Mouse (Mus musculus) kidney, adult 11 months (tissue): ENCODE data around the gene Vac14.

Experiments used
- DNase-seq: peaks from one replicate; pipeline ENCODE4 v3.0.0; 2022

Vac14 gene

DNA sequence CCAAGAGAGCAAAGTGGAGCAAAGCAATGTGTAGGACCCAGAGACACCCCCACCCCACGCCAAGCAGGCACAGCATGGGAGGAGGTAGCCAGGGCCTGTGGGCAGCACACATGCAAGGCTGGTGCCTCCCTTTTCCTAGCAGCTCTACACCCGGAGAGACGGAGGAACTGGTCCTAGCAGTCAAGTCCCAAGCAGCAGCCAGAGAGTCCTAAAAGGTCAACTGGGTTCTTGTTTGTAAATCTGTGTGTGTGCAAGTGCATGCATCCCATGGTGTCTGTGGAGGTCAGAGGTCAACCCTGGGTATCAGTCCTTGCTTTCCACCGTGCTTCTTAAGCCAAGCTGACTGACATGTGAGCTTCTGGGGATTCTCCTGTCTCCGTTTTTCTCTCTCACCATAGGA, 75.8 kb downstream of the Vac14 start:
- no peak for DNase-seq

DNA sequence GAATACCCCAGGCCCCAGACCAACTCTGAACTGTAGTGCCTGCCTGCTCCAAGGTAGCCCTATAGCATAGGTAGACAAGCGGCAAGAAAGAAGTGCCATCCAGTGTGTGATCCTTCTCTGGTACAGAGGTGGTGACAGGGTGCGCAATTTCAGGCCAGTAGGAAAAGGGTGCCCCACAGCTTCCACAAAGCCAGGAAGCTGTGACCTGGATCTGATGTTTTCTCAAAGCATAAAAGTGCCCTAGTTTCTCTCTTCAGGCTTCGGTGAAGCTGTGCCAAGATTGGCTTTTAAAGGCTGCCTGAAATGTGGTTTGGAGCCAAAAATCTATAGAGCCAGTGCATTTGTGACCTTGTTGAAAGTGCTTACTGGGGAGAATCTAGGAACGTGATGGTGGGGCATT, 76.4 kb downstream of the Vac14 start:
- DNase-seq = no peak

DNA sequence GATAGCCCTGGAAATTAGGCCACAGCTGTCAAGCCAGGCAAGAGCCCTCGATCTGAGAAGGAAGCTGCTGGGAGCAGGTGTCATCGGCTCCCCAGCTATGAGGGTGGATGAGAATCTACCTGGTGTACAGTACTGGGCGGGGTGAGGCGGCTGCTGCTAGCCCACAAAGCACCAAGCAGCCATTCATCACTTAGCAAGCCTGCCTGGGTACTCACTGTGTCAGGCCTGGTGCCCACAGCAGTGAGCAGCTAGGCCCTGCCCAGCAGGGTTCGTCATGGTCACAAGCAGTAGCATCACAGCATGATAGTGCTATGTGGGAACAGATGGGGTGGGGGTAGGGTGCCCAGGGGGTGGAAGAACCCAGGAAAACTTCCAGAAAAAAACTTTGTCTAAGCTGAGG, 77.0 kb downstream of the Vac14 start:
- no peak for DNase-seq

DNA sequence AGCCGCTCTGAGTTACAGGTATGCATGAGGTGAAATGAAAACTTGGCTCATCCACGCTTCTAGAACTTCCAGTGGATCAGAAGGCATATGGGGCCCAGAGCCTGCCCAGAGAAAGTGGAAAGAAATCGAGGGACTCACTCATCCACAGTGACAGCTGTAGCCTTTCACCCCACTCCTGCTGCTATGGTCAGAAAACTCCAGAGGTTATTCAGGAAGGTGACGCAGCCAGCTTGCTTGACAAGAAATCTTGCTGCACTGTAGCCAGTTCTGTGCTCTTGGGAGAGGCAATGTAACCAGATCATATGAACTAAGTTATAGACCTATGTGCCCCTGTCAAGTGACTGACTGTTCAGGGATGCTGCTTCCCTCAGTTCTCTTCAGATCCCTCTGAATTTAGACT, 77.7 kb downstream of the Vac14 start:
- DNase-seq = no peak

DNA sequence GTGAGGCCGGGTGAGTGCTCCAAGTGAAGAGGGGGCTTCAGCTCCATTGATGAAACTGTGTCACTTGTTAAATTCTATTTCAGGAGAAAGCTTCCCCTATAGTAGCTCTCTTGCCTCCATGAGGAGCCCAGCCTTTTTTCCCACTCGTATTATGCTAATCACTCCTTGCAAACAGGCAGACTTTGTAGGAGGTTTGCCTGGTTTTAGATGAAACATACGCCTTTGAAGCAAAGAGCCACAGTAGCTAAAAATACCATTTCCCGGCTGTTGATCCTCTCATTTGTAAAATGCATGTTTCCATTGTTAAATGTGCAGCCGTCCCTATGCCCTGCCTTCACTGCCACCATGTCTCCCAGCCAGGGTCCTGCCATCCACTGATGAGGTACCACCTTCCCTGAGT, 79.2 kb downstream of the Vac14 start:
- no peak for DNase-seq

DNA sequence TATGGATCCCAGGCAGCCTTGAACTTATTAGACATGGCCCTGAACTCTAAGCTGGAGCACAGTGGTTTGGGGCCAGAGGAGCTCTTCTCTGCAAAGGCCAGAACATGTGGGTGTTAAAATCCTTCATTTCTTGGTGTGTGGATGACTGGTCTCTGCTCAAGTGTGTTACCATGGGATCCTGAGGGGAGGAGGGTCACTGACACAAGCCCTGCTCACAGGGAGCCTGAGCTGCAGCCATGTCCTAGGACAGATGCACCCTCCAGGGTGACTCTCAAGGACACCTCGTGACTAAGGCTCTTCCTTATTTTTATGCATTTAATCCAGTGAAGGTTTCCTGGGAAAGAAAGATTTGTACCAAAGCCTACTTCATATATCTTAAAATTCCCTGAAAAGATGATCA, 79.7 kb downstream of the Vac14 start:
- DNase-seq = no peak

DNA sequence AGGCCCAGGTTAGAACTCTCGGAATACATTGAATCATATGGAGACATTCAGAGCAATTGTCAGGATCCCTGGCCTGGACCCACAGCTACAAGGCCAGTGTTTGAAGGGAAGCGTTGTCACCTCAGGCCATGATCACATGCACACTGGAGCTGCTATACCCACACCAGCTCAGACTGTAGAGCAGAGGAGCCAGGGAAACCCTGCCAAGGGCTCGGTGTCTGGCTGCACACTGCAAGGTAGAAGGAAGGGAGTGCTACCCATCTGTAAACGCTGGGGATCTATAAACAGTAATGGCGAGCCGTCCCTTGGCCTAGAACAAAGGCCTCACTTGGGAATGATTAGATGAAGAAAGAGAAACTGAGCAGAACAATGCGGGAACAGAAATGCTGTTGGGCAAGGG, 81.1 kb downstream of the Vac14 start:
- no peak for DNase-seq

DNA sequence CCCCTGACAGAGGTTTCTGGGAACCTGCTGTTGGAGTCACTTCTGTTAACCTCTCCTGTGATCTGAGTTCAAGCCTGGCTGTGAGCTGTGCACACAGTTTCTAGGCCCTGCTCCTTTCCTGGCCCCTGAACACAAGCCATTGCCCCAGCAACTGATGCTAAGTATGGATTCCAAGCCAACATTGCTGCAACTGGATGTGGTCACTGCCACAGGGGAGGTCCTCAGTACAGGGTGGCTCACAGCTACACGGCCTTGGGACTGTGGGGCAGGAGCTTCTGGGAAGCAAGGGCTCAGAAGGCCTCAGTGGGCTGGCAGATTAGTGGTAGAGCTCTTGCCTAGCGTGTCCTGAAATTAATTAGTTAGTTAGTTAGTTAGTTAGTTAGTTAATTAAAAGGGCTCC, 82.2 kb downstream of the Vac14 start:
- no peak for DNase-seq

DNA sequence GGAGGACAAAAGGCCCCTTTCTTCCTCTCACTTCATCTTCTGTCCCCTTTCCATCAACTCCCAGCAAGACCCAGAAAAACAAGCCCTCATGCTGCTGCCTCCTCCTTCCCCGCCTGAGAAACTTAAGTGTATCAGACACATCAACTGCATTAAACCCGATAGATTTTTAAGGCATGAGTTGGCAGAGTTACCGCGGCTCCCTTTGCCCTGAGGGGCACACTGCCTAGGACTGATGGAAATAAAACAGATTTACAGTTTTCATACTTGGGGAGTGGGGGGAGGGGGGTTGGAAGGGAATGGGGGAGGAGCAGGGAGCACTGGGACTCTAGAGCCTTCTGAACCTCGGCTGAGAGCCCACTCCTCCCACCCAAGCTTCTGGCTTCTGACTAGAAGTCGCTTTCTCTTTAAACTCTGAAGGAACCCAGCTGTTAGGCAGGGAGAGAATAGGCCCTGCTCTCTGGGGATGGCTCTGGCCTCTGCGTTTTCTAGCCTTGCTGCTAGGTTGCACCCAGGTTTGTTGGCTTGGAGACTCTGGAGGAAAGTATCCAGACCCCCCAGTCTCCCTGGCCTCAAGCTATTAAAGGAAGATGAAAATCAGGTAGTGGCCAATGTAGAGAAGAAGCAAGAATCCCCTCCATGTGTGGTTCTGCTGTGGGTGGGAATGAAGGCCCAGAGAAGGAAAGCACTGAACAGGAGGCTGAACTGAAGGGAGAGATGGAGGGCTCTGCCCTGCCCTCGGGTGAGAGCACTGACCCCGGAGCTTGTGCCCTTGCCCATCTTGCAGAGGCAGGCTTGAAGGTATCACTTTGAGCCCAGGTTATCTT, 84.5 kb downstream of the Vac14 start:
- no peak for DNase-seq

DNA sequence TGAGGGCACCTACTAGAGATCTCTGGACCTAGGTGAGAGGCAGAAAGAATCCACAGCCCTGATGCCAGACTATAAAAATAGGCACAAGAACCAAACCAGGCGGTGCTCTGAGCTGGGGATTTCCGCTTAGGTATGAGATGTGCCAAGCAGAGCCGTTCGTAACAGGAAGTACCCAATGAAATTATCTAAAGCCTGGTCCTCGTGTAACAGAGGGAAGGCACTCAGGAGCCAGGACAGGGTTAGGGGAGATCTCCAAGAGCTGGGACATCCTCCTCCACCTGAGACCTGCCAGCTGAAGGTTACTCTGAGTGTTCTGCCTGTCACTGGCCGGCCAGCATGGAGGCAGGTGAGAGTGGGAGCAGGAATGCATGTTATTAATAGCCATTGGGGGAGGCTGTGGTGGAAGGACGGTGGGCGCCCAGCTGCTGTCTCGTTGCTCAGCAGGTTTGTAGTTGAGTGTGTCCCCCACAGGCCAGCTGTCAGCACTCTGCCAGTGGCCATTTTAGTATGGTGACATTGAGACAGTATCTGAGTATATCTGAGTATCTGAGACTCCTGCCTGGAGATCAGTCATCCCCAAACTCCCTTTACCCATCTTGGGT, 85.2 kb downstream of the Vac14 start:
- no peak for DNase-seq

DNA sequence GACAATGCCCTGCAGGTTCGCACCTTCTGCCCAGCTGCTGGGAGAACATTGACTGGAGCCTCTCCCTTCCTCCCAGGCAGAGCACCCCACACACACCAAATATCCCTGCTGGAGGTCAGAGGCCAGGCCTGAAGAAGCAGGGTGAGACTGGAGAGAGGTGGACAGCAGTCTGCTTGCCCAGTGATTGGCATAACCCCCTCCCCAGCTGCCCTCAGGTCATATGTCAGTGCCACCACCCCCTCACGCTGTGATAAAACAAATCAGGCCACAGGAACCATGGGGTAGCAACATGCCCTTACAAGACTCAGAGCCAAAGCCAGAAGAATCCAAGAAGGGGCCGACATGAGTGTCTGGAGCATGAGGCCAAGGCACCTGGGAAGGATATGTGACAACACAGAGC, 85.7 kb downstream of the Vac14 start:
- no peak for DNase-seq

DNA sequence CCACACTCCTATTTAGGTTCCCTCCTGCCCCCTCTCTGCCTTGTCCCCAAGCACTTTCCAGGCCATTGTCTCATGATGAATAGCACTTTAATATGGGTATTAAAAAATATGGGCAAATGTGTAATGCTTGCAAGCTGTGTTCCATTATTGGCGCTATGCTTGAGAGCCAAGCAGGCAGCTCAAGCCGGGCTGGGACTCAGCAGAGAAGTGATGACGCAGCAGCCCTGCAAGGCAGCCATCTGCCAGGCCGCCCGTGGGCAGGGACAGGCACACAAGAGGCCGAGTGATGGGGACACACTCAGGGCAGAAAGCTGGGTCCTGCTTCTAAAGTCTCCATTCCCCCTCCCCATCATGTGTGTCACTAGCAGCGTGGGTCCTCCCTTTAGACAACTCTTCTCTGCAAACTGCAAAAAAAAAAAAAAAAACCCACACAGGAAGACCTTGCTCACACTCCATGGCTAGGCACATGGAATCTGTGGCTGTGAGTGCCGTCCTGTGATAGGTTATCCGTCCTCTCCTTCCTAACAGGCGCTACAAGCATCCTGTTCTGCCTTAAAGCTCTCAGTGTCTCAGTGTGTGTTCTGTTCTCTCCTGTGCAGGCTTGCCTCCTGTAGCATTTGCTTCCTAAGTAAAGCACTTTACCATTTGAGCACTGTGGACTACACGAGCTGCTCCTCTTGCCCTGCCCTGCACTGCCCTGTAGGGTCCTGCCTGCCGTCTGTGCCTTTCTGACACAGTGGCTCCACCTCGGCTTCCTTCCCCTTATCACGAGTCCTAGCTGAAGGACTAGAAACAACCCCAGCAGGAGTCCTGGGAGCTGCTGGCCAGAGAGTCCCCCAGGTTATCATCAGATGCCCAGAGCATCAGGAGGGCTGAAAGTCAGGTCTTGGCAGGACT, 87.3 kb downstream of the Vac14 start:
- no peak for DNase-seq

DNA sequence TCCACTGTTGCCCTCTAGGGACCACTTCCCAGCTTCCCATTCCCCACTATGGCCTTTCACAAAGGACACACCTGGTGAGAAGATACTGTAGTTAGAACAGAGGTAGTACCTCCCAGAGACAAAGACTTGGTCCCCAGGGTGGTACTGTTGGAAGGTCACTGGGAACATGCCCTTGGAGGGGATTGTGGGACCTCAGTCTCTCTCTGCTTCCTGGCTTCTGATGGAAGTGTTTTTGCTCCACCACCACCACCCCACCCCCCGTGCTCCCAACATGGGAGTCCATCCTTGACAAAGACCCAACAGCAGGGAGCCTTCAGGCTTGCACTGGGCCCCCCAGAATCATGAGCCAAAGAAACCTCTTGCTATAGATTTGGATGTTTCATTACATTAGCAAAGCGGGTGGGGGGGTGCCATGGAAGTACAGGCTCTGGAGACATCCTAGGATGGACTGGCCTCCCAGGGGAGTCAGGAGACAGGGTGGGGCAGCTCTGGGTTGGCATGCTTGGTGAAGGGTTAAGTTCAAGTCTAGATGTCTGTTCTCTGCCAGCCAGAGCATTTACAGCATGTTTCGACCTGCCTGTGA, 88.0 kb downstream of the Vac14 start:
- no peak for DNase-seq

DNA sequence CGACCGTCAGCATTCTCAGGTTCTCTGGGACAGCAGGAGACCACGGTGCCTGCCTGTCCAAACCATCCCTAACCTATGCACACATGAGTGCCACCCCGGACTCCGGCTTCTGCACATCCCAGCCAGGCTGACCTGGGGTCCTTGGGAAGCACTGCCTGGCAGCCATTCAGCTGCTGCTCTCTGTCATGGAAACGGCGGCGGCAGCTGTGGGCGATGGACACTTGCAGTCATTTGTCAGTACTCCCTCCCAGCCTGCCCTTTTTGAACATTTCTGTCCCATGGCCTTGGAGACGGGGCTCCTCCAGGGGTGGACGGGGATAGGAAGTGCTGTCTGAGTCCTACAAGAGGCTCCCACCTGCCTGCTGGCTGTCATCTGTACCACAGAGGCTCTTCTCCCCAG, 90.0 kb downstream of the Vac14 start:
- no peak for DNase-seq

DNA sequence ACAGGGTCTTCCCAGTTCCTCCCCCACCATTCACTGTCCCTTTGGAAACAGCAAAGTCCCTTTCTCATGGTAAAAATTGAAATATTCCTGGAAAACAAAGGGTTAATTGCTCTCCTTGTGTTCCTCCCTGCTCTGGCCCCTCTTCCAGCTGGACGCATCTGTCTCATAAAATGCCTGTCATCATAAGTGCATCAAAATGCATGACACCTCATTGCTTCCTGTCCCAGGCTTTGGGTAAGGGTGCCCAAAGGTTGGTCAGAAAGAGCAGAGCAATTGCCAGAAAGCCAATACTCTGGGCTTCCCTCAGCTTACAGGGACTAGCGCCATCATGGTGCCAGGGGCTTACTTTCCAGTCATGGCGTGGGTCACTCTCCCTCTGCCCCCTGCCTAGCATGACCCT, 92.2 kb downstream of the Vac14 start:
- DNase-seq = no peak

DNA sequence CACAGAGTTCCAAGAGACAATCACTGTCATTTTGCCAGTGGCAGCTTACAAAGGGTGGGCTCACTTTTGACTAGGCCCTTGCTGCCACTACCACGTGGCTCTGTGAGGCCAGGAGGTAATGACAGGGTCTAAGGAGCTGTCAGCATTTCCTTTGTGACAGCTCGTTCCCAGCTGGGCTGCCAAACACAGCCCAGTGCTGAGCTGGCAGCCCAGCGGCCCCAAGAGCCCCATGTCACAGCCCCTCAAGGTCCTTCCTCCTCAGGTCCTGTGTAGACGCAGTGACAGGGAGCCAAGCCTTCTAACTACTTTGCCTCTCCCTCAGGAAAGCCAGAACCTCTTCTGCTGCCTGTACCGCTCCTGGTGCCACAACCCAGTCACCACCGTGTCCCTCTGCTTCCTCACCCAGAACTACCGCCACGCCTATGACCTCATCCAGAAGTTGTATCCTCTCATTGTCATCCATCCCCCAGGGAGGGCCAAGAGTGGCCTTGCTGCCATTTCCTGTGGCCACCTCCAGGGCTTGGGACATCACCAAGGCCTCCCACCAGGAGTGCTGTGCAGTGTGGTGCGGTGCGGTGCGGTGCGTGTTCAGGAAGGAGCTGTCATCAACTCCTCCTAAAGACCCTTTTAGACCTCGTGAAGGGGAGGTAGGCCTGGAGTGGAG, 93.0 kb downstream of the Vac14 start:
- DNase-seq = peak; percentile 65

DNA sequence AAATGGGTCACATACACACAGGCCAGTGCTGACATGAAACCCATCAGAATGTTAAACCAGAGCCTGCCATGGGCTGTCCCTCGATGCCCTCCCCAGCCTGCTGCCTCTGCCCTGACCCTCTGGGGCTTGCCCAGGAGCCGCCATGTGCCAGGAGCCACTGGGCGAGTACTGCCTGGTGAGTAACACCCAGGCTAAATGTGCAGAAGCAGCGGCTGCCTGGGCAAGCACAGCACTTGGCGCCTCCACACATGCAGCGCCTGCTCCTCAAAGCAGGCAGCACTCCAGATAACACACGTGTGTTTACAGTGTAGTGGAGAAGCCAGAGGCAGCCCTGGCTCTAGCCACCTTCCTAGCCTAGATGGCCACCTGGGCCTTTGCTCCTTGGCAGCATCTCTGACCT, 94.7 kb downstream of the Vac14 start:
- DNase-seq = no peak

DNA sequence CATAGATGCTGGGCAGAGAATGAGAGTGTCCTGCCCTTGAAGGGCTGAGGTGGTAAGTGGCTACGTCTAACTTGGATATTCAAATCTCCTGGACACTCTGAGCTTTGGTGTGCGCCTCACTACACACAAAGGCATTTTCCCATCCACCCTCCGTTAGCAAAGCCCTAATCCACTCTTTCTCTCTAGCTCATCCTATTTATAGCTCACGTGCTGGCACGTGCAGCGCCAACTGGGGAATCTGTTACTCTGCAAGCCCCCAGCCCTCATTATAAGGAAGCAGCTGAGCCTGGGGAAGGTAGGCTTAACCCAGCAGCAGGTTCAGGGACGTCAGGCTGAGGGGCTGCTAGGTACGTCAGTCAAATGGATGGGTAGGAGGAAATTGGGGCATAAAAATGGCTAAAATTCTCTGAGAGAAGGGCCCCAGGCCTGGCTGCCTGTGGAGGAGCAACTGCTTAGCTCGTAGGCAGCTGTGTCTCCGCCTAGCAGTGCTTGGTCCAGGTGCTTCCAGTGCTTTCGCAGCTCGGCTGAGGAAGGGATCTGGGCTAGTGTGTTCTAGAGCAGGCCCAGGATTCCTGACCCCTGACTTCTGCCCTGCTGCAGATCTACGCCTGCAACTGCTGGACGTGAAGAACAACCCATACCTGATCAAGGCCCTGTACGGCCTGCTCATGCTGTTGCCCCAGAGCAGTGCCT, 96.6 kb downstream of the Vac14 start:
- no peak for DNase-seq

DNA sequence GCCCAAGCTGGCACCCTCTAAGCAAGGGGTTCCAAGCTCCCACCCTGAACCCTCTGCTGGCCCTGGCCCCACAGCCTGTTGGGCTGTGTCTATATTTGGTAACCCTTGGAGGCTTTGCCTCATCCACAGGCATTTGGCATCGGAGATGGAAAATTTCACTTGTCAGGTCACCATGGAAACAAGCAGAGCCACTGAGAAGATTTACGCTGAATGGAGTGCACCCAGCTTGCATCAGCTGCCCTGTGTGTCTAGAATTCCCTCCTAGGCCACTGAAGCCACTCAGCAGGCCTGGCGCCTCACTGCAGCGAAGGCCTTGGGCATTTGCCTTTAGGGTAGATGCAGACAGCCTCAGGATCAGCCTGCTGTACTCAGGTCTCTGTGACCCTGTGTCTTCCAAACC, 97.7 kb downstream of the Vac14 start:
- peak; percentile 59 for DNase-seq

DNA sequence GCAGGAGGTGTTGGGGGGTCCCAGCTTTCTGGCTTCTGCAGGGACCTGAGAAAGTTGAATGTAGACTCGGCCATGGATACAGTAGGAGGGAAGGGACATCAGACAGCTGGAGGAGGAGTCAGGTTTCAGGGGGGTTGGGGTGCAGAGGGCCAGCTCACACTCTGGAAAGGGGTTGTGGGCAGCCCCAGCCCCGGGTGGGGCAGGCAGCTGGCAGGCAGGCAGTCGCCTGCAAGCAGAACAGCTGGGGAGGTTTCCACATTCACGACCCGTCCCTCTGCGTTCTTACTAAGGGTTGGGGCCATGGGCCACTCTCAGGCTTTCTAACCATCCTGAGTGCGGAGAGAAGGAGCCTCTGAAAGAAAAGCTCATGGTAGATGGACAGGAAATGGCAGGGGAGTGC, 98.7 kb downstream of the Vac14 start:
- no peak for DNase-seq

DNA sequence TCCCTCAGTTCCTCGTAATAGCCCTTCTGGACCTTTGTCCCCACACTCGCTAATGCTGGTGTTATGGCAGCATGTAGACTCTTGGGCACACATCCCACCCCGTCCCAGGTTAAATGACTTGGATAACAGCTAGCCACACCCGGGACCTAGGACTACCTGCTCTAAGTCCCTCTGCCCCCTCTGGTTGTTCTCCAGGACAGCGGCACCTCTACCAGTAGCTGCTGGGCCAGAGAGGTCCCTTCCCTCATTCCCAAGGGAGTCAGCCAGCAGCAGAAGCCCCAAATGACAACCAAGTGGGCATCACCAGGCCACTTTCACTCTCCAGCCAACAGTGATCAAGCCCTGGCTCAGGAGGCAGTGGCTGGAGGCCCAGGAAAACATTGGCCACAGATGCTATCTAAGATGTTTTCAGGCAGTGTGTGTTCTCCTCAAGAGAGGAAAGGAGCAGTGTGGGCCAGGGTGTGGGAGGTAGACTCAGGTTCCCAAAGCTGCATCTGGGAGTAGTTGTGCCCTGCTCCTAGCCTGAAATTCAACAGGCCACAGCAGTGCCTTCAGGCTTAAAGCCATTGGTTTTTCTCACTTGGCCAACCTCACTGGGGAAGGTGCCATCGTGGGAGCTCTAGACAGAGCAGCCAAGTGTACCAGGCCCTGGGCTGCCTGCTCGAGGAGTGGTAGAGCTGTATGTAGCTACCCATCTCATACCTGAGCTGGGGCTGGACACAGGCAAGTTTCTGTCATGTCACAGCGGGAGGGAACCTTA, 100.0 kb downstream of the Vac14 start:
- DNase-seq = no peak
